Mouse (Mus musculus): ENCODE results near the gene Ror2. TPM values are rescaled to one million over a fixed set of nuclear protein-coding genes. Genes with fewer than 3 reads are reported as not detected.

Gene Ror2
- polyA plus RNA-seq, 1 experiment from 2014 or later: 3.3 TPM

- no peaks in the 10 kb centered on the region for H3K9me3 ChIP-seq
- no peaks in the 10 kb centered on the region for H3K36me3 ChIP-seq
- no peak overlapping the region for H3K4me3 ChIP-seq
- H3K27me3 ChIP-seq: no peaks in the 10 kb centered on the region
- H3K4me2 ChIP-seq (replicated peaks): no peak overlapping the region
- H3K9ac ChIP-seq (replicated peaks): no peak overlapping the region
- 70% methylated on average over 6 of the region's 6 CpGs for WGBS
- no peak overlapping the region for H3K27ac ChIP-seq (replicated peaks)
- H3K4me1 ChIP-seq: peaks cover 18% of the 10 kb centered on the region
- no peak for ATAC-seq (replicated peaks)
Observed at GRCm38 (mm10) chr13:53227019-53227418, 58.9 kb downstream of the Ror2 start.

GRCm38 (mm10) chr13:53226461-53226860, 59.5 kb downstream of the Ror2 start:
- Histone ChIP-seq H3K27ac (replicated peaks) (no peak overlapping the region), H3K27me3 (no peaks in the 10 kb centered on the region), H3K9me3 (no peaks in the 10 kb centered on the region), H3K9ac (replicated peaks) (no peak overlapping the region), H3K36me3 (no peaks in the 10 kb centered on the region), H3K4me3 (no peak overlapping the region), H3K4me2 (replicated peaks) (no peak overlapping the region), H3K4me1 (peaks cover 13% of the 10 kb centered on the region)
- no peak for ATAC-seq (replicated peaks)
- 76% methylated on average over 7 of the region's 7 CpGs for WGBS

- ATAC-seq (replicated peaks): no peak
- no peak overlapping the region for H3K27ac ChIP-seq (replicated peaks)
- no peaks in the 10 kb centered on the region for H3K27me3 ChIP-seq
- no peaks in the 10 kb centered on the region for H3K9me3 ChIP-seq
- peaks cover 7% of the 10 kb centered on the region for H3K4me1 ChIP-seq
- no peak overlapping the region for H3K9ac ChIP-seq (replicated peaks)
- no peaks in the 10 kb centered on the region for H3K36me3 ChIP-seq
- H3K4me2 ChIP-seq (replicated peaks): no peak overlapping the region
- H3K4me3 ChIP-seq: no peak overlapping the region
- WGBS: 95% methylated on average over 3 of the region's 3 CpGs
Observed at GRCm38 (mm10) chr13:53225925-53226324, 60.0 kb downstream of the Ror2 start.

GRCm38 (mm10) chr13:53221176-53221575, 64.7 kb downstream of the Ror2 start:
- no peak for ATAC-seq (replicated peaks)
- H3K9ac ChIP-seq (replicated peaks): no peak overlapping the region
- no peaks in the 10 kb centered on the region for H3K4me1 ChIP-seq
- no peak overlapping the region for H3K27ac ChIP-seq (replicated peaks)
- no peaks in the 10 kb centered on the region for H3K27me3 ChIP-seq
- H3K4me2 ChIP-seq (replicated peaks): no peak overlapping the region
- no peaks in the 10 kb centered on the region for H3K36me3 ChIP-seq
- WGBS: 82% methylated on average over 6 of the region's 6 CpGs
- no peaks in the 10 kb centered on the region for H3K9me3 ChIP-seq
- H3K4me3 ChIP-seq: no peak overlapping the region

GRCm38 (mm10) chr13:53219889-53220288, 66.0 kb downstream of the Ror2 start:
- Histone ChIP-seq H3K9me3 (no peaks in the 10 kb centered on the region), H3K27me3 (no peaks in the 10 kb centered on the region), H3K4me1 (no peaks in the 10 kb centered on the region), H3K36me3 (no peaks in the 10 kb centered on the region), H3K4me2 (replicated peaks) (no peak overlapping the region), H3K27ac (replicated peaks) (no peak overlapping the region), H3K4me3 (no peak overlapping the region), H3K9ac (replicated peaks) (no peak overlapping the region)
- ATAC-seq (replicated peaks): no peak
- 91% methylated on average over 10 of the region's 10 CpGs for WGBS

- Histone ChIP-seq H3K27me3 (no peaks in the 10 kb centered on the region), H3K4me2 (replicated peaks) (no peak overlapping the region), H3K9ac (replicated peaks) (no peak overlapping the region), H3K4me3 (no peak overlapping the region), H3K27ac (replicated peaks) (no peak overlapping the region), H3K36me3 (no peaks in the 10 kb centered on the region), H3K9me3 (no peaks in the 10 kb centered on the region), H3K4me1 (no peaks in the 10 kb centered on the region)
- 83% methylated on average over 3 of the region's 3 CpGs for WGBS
- no peak for ATAC-seq (replicated peaks)
Observed at GRCm38 (mm10) chr13:53219391-53219790, 66.5 kb downstream of the Ror2 start.

- Histone ChIP-seq H3K4me3 (no peak overlapping the region), H3K4me2 (replicated peaks) (no peak overlapping the region), H3K4me1 (peaks cover 5% of the 10 kb centered on the region), H3K27me3 (no peaks in the 10 kb centered on the region), H3K36me3 (no peaks in the 10 kb centered on the region), H3K9me3 (no peaks in the 10 kb centered on the region), H3K27ac (replicated peaks) (no peak overlapping the region), H3K9ac (replicated peaks) (no peak overlapping the region)
- no peak for ATAC-seq (replicated peaks)
- 65% methylated on average over 6 of the region's 6 CpGs for WGBS
Observed at GRCm38 (mm10) chr13:53217396-53217975, 68.4 kb downstream of the Ror2 start.

GRCm38 (mm10) chr13:53211971-53212733, 73.8 kb downstream of the Ror2 start:
- Histone ChIP-seq H3K27me3 (no peaks in the 10 kb centered on the region), H3K27ac (replicated peaks) (0 out of 2 replicates have a peak overlapping the region, but pooled peaks have one; percentile 14), H3K4me3 (peak overlapping the region; percentile 31), H3K9ac (replicated peaks) (0 out of 2 replicates have a peak overlapping the region, but pooled peaks have one; percentile 26), H3K9me3 (no peaks in the 10 kb centered on the region), H3K4me1 (peaks cover 19% of the 10 kb centered on the region), H3K4me2 (replicated peaks) (peak overlapping the region; percentile 41), H3K36me3 (no peaks in the 10 kb centered on the region)
- ATAC-seq (replicated peaks): peak; percentile 81
- WGBS: 7% methylated on average over 19 of the region's 19 CpGs

GRCm38 (mm10) chr13:53208556-53208955, 77.4 kb downstream of the Ror2 start:
- H3K4me3 ChIP-seq: no peak overlapping the region
- no peak for ATAC-seq (replicated peaks)
- H3K9me3 ChIP-seq: no peaks in the 10 kb centered on the region
- H3K36me3 ChIP-seq: no peaks in the 10 kb centered on the region
- H3K4me2 ChIP-seq (replicated peaks): no peak overlapping the region
- H3K9ac ChIP-seq (replicated peaks): no peak overlapping the region
- no peaks in the 10 kb centered on the region for H3K27me3 ChIP-seq
- H3K27ac ChIP-seq (replicated peaks): no peak overlapping the region
- peaks cover 19% of the 10 kb centered on the region for H3K4me1 ChIP-seq
- 71% methylated on average over 10 of the region's 10 CpGs for WGBS

GRCm38 (mm10) chr13:53205128-53205911, 80.6 kb downstream of the Ror2 start:
- Histone ChIP-seq H3K4me1 (peaks cover 19% of the 10 kb centered on the region), H3K36me3 (no peaks in the 10 kb centered on the region), H3K4me2 (replicated peaks) (no peak overlapping the region), H3K9ac (replicated peaks) (no peak overlapping the region), H3K4me3 (no peak overlapping the region), H3K27me3 (no peaks in the 10 kb centered on the region), H3K27ac (replicated peaks) (no peak overlapping the region), H3K9me3 (no peaks in the 10 kb centered on the region)
- WGBS: 77% methylated on average over 17 of the region's 17 CpGs
- no peak for ATAC-seq (replicated peaks)

- 64% methylated on average over 5 of the region's 5 CpGs for WGBS
- Histone ChIP-seq H3K4me2 (replicated peaks) (no peak overlapping the region), H3K4me1 (peaks cover 24% of the 10 kb centered on the region), H3K9ac (replicated peaks) (no peak overlapping the region), H3K27me3 (no peaks in the 10 kb centered on the region), H3K9me3 (no peaks in the 10 kb centered on the region), H3K27ac (replicated peaks) (0 out of 2 replicates have a peak overlapping the region, but pooled peaks have one; percentile 25), H3K36me3 (no peaks in the 10 kb centered on the region), H3K4me3 (no peak overlapping the region)
- ATAC-seq (replicated peaks): no peak
Observed at GRCm38 (mm10) chr13:53202439-53202830, 83.5 kb downstream of the Ror2 start.
